Mouse (Mus musculus) thymus, postnatal 14 days (tissue): ENCODE data around the gene Vsx2.

Experiments
- DNase-seq: peaks from one replicate; pipeline ENCODE4 v3.0.0; 2021

The Vsx2 gene

GRCm38 (mm10) chr12:84569336-84569970 is at the start of gene Vsx2:
Vsx2 (plus strand) TSS chr12:84569762.
- DNase-seq = no peak

- no peak for DNase-seq
Observed at GRCm38 (mm10) chr12:84523728-84524127, 45.8 kb upstream of the Vsx2 start.

- no peak for DNase-seq
Observed at GRCm38 (mm10) chr12:84524147-84525050, 45.2 kb upstream of the Vsx2 start.

- peak; percentile 26 for DNase-seq
Observed at GRCm38 (mm10) chr12:84525422-84525821, 44.1 kb upstream of the Vsx2 start.

- DNase-seq = no peak
Observed at GRCm38 (mm10) chr12:84530426-84530825, 39.1 kb upstream of the Vsx2 start.

GRCm38 (mm10) chr12:84531906-84532829 is 37.4 kb upstream of the Vsx2 start:
- DNase-seq = no peak

- no peak for DNase-seq
Observed at GRCm38 (mm10) chr12:84532830-84533199, 36.7 kb upstream of the Vsx2 start.

GRCm38 (mm10) chr12:84533706-84534486 is 35.7 kb upstream of the Vsx2 start:
- no peak for DNase-seq

- DNase-seq = peak; percentile 44
Observed at GRCm38 (mm10) chr12:84539537-84539936, 30.0 kb upstream of the Vsx2 start.

- DNase-seq = no peak
Observed at GRCm38 (mm10) chr12:84541391-84541958, 28.1 kb upstream of the Vsx2 start.

GRCm38 (mm10) chr12:84546028-84546427 is 23.5 kb upstream of the Vsx2 start:
- peak; percentile 56 for DNase-seq

- DNase-seq = no peak
Observed at GRCm38 (mm10) chr12:84546577-84547085, 22.9 kb upstream of the Vsx2 start.

- no peak for DNase-seq
Observed at GRCm38 (mm10) chr12:84548251-84548650, 21.3 kb upstream of the Vsx2 start.

- DNase-seq = no peak
Observed at GRCm38 (mm10) chr12:84555218-84555617, 14.3 kb upstream of the Vsx2 start.

- no peak for DNase-seq
Observed at GRCm38 (mm10) chr12:84562558-84562957, 7.0 kb upstream of the Vsx2 start.

GRCm38 (mm10) chr12:84567576-84567975 is 2.0 kb upstream of the Vsx2 start:
- DNase-seq = no peak

GRCm38 (mm10) chr12:84569976-84570693 is 573 bp downstream of the Vsx2 start:
- DNase-seq = no peak

- peak; percentile 14 for DNase-seq
Observed at GRCm38 (mm10) chr12:84570694-84571415, 1.3 kb downstream of the Vsx2 start.

- DNase-seq = peak; percentile 71
Observed at GRCm38 (mm10) chr12:84571466-84572340, 2.1 kb downstream of the Vsx2 start.
